In genomic region chr3:55521776-55522175, GRCm38 (mm10) we compare ENCODE assay signal across 14 mouse cellular contexts. TPM values are rescaled to one million over a fixed set of nuclear protein-coding genes. Genes with fewer than 3 reads are reported as not detected.
A peak's percentile ranks its signal among the peaks of the same experiment; 100 is the strongest.
DNase-seq lines count a peak whose midpoint lies in the region; ATAC-seq and TF ChIP-seq lines count a peak whose summit lies in the region.
"Had no signal": no experiment of that assay in that cellular context is flagged by ENCODE, and none has a peak within 500 bp of the region (broad histone marks: within the 10 kb centered on the region; RNA-seq: fewer than 3 reads in every experiment).

No protein-coding gene starts in this region.

- no peaks in the 10 kb centered on the region for H3K36me3 ChIP-seq in embryonic facial prominence, embryonic 11.5 days (replicated peaks; ENCODE audit: control insufficient read depth, insufficient read depth, low read depth, low read length)
- peaks cover 12% of the 10 kb centered on the region; the same call in 1 of the 2 replicates for H3K36me3 ChIP-seq in midbrain, embryonic 14.5 days (ENCODE audit: control insufficient read depth, insufficient read depth, low read length)
- H3K36me3 ChIP-seq in heart, embryonic 12.5 days = no peaks in the 10 kb centered on the region

- WGBS in embryonic facial prominence, embryonic 11.5 days = 64% methylated on average over 8 of the region's 8 CpGs
- 37% methylated on average over 8 of the region's 8 CpGs for WGBS in midbrain, embryonic 14.5 days
- 76% methylated on average over 8 of the region's 8 CpGs for WGBS in heart, embryonic 12.5 days

- no peak overlapping the region for H3K9ac ChIP-seq in embryonic facial prominence, embryonic 11.5 days (replicated peaks; ENCODE audit: low read length)
- H3K9ac ChIP-seq in midbrain, embryonic 14.5 days (replicated peaks; ENCODE audit: low read length) = no peak overlapping the region
- H3K9ac ChIP-seq in heart, embryonic 12.5 days = no peak overlapping the region
- H3K9ac ChIP-seq: liver, embryonic 14.5 days had no signal

- no peaks in the 10 kb centered on the region for H3K27me3 ChIP-seq in embryonic facial prominence, embryonic 11.5 days (ENCODE audit: control insufficient read depth, insufficient read depth, low read length)
- H3K27me3 ChIP-seq in midbrain, embryonic 14.5 days (ENCODE audit: control insufficient read depth, insufficient read depth, low read length) = no peaks in the 10 kb centered on the region
- H3K27me3 ChIP-seq in heart, embryonic 12.5 days (replicated peaks) = no peaks in the 10 kb centered on the region

- H3K4me1 ChIP-seq in embryonic facial prominence, embryonic 11.5 days (ENCODE audit: control insufficient read depth, insufficient read depth, low read length) = peaks cover 4% of the 10 kb centered on the region
- H3K4me1 ChIP-seq in midbrain, embryonic 14.5 days (ENCODE audit: control insufficient read depth, insufficient read depth, low read length) = peaks cover 65% of the 10 kb centered on the region
- H3K4me1 ChIP-seq in heart, embryonic 12.5 days (replicated peaks) = 0 out of 2 replicates have a peak, but pooled peaks cover 3% of the 10 kb centered on the region

- DNase-seq in cerebellum, adult 11-12 months = peak; percentile 52
- no peak for DNase-seq in cerebellum, adult 8-10 months
- DNase-seq in layer of hippocampus, adult 2 months (ENCODE audit: low spot score in 2 of 2) = peak in 1 of 2 experiments; percentile 67
- DNase-seq in layer of hippocampus, postnatal 25 days (ENCODE audit: extremely low spot score in 1 of 2, low spot score in 1 of 2) = no peak
- DNase-seq in embryonic facial prominence, embryonic 11.5 days (ENCODE audit: low spot score) = peak; percentile 65
- peak; percentile 79 for DNase-seq in midbrain, embryonic 14.5 days
- no peak for DNase-seq in kidney, adult 18-20 months
- DNase-seq: gastrocnemius, adult 2 months; kidney, adult 11 months; lung, postnatal 4 days had no signal

- no peak overlapping the region for H3K4me3 ChIP-seq in layer of hippocampus, adult 2 months
- H3K4me3 ChIP-seq in embryonic facial prominence, embryonic 11.5 days (ENCODE audit: low read depth, low read length) = no peak overlapping the region
- no peak overlapping the region for H3K4me3 ChIP-seq in midbrain, embryonic 14.5 days (replicated peaks; ENCODE audit: low read depth, low read length)
- H3K4me3 ChIP-seq in heart, embryonic 12.5 days = no peak overlapping the region
- H3K4me3 ChIP-seq: gastrocnemius, adult 2 months had no signal

- peak overlapping the region; percentile 64 for H3K27ac ChIP-seq in layer of hippocampus, adult 2 months
- H3K27ac ChIP-seq in embryonic facial prominence, embryonic 11.5 days (replicated peaks; ENCODE audit: low read depth, low read length) = no peak overlapping the region
- peak overlapping the region; percentile 84 for H3K27ac ChIP-seq in midbrain, embryonic 14.5 days (replicated peaks; ENCODE audit: low read depth, low read length)
- H3K27ac ChIP-seq in heart, embryonic 12.5 days (ENCODE audit: poor library complexity, severe bottlenecking) = no peak overlapping the region
- H3K27ac ChIP-seq: gastrocnemius, adult 2 months; liver, embryonic 14.5 days had no signal

- H3K9me3 ChIP-seq in embryonic facial prominence, embryonic 11.5 days (replicated peaks; ENCODE audit: control insufficient read depth, low read length) = no peaks in the 10 kb centered on the region
- H3K9me3 ChIP-seq in midbrain, embryonic 14.5 days (ENCODE audit: control insufficient read depth, low read length) = no peaks in the 10 kb centered on the region
- no peaks in the 10 kb centered on the region for H3K9me3 ChIP-seq in heart, embryonic 12.5 days (replicated peaks)

- ATAC-seq in embryonic facial prominence, embryonic 11.5 days (replicated peaks; ENCODE audit: insufficient number of reproducible peaks, low FRiP score, low TSS enrichment, low read depth) = no peak
- ATAC-seq in midbrain, embryonic 14.5 days (ENCODE audit: low FRiP score, low TSS enrichment) = 0 out of 2 replicates have a peak, but pooled peaks have one; percentile 10
- ATAC-seq in heart, embryonic 12.5 days (ENCODE audit: insufficient number of reproducible peaks, low FRiP score) = no peak
- ATAC-seq: activated CD4-positive, CD25-positive, alpha-beta regulatory T cell, adult 4 months had no signal

- TF ChIP-seq CTCF in layer of hippocampus, adult 2 months (conservative IDR thresholded peaks at IDR 0.05) = no peak

- H3K4me2 ChIP-seq in embryonic facial prominence, embryonic 11.5 days (ENCODE audit: low read depth, low read length) = no peak overlapping the region
- H3K4me2 ChIP-seq in midbrain, embryonic 14.5 days (ENCODE audit: low read length) = peak overlapping the region; percentile 1; the same call in 1 of the 2 replicates
- H3K4me2 ChIP-seq in heart, embryonic 12.5 days = no peak overlapping the region

RNA-seq across cellular contexts. Expression of gene Gm21954, which starts 49.8 kb away (rescaled TPM):
- not detected for total RNA-seq in layer of hippocampus, adult 2 months (2021)
- not detected for total RNA-seq in layer of hippocampus, postnatal 25 days (2021)
- not detected in 2 replicates for polyA plus RNA-seq in embryonic facial prominence, embryonic 11.5 days (2014; fragmentation: Nextera tagmentation; extraction: Ambion mirVana)
- not detected in 2 replicates for polyA plus RNA-seq in midbrain, embryonic 14.5 days (2014; fragmentation: Nextera tagmentation; extraction: Ambion mirVana)
- polyA plus RNA-seq in heart, embryonic 12.5 days (2016; fragmentation: Nextera tagmentation; extraction: Ambion mirVana) = not detected in 2 replicates
- total RNA-seq: gastrocnemius, adult 2 months had no signal
- polyA plus RNA-seq: activated CD4-positive, CD25-positive, alpha-beta regulatory T cell, adult 4 months; heart, embryonic 16.5 days; liver, embryonic 14.5 days had no signal

Comparison
In these comparisons a context has a peak if more than half of its experiments do, and no peak if none do; other contexts are left out.
1. DNase-seq: peak in cerebellum, adult 11-12 months (single experiment), embryonic facial prominence, embryonic 11.5 days (single experiment) and midbrain, embryonic 14.5 days (single experiment); none in cerebellum, adult 8-10 months (single experiment), layer of hippocampus, postnatal 25 days (0 of 2) and kidney, adult 18-20 months (single experiment).
2. H3K27ac ChIP-seq: peak in layer of hippocampus, adult 2 months (single experiment) and midbrain, embryonic 14.5 days (single experiment); none in embryonic facial prominence, embryonic 11.5 days (single experiment) and heart, embryonic 12.5 days (single experiment).